Mouse (Mus musculus) WW6 (cell line): ENCODE data around the gene Iars2.

ENCODE experiments used
- DNase-seq: peaks from one replicate; pipeline ENCODE4 v3.0.0-alpha.2; 2013; ENCODE audit warnings: low read depth, low spot score

Iars2 gene

GRCm38 (mm10) chr1:185328721-185329610 is at the start of gene Iars2:
Gene Iars2 (minus strand): TSS chr1:185329396.
- DNase-seq, result peak; percentile 60

GRCm38 (mm10) chr1:185377429-185377828 is 48.2 kb upstream of the Iars2 start:
- DNase-seq, result no peak

- no peak for DNase-seq
Measured at GRCm38 (mm10) chr1:185376390-185376789, 47.2 kb upstream of the Iars2 start.

- DNase-seq, result no peak
Measured at GRCm38 (mm10) chr1:185369979-185370378, 40.8 kb upstream of the Iars2 start.

- DNase-seq, result no peak
Measured at GRCm38 (mm10) chr1:185367383-185367782, 38.2 kb upstream of the Iars2 start.

GRCm38 (mm10) chr1:185364183-185364540 is 35.0 kb upstream of the Iars2 start:
- DNase-seq, result no peak

- peak; percentile 20 for DNase-seq
Measured at GRCm38 (mm10) chr1:185363526-185364182, 34.5 kb upstream of the Iars2 start.

GRCm38 (mm10) chr1:185362677-185363520 is 33.7 kb upstream of the Iars2 start, which contains the start of gene Eprs:
Gene Eprs (plus strand): TSS chr1:185363044.
- peak; percentile 95 for DNase-seq

GRCm38 (mm10) chr1:185358211-185358610 is 29.0 kb upstream of the Iars2 start:
- no peak for DNase-seq

- DNase-seq, result no peak
Measured at GRCm38 (mm10) chr1:185356246-185356645, 27.1 kb upstream of the Iars2 start.

- no peak for DNase-seq
Measured at GRCm38 (mm10) chr1:185354731-185355130, 25.5 kb upstream of the Iars2 start.

- DNase-seq, result no peak
Measured at GRCm38 (mm10) chr1:185353351-185353750, 24.2 kb upstream of the Iars2 start.

- no peak for DNase-seq
Measured at GRCm38 (mm10) chr1:185352151-185352550, 23.0 kb upstream of the Iars2 start.

GRCm38 (mm10) chr1:185350611-185351010 is 21.4 kb upstream of the Iars2 start:
- no peak for DNase-seq

- DNase-seq, result no peak
Measured at GRCm38 (mm10) chr1:185349741-185350140, 20.5 kb upstream of the Iars2 start.

- no peak for DNase-seq
Measured at GRCm38 (mm10) chr1:185346188-185346587, 17.0 kb upstream of the Iars2 start.

GRCm38 (mm10) chr1:185343422-185343821 is 14.2 kb upstream of the Iars2 start:
- DNase-seq, result no peak

- no peak for DNase-seq
Measured at GRCm38 (mm10) chr1:185342441-185342840, 13.2 kb upstream of the Iars2 start.

- no peak for DNase-seq
Measured at GRCm38 (mm10) chr1:185336535-185336934, 7.3 kb upstream of the Iars2 start.

GRCm38 (mm10) chr1:185335231-185335765 is 6.1 kb upstream of the Iars2 start:
- DNase-seq, result no peak

GRCm38 (mm10) chr1:185334136-185334535 is 4.9 kb upstream of the Iars2 start:
- DNase-seq, result no peak

GRCm38 (mm10) chr1:185333651-185334050 is 4.5 kb upstream of the Iars2 start:
- DNase-seq, result no peak
